Mouse (Mus musculus) embryonic facial prominence, embryonic 10.5 days (tissue): ENCODE measurements around the gene Ifnk. TPM values are rescaled to one million over a fixed set of nuclear protein-coding genes. Genes with fewer than 3 reads are reported as not detected.

Experiments
- DNase-seq: peaks from one replicate; pipeline ENCODE4 v3.0.0-alpha.2; 2017; ENCODE audit warnings: low spot score
- H3K27ac ChIP-seq: fragments of 300-500 bp; sonication (generic); replicated peaks from 2 replicates; pipeline ENCODE4 v1.5.1; 2016; ENCODE audit warnings: mild to moderate bottlenecking
- H3K27me3 ChIP-seq: fragments of 300-500 bp; sonication (generic); replicated peaks from 2 replicates; pipeline ENCODE4 v1.6.1; 2016; ENCODE audit warnings: low read depth, mild to moderate bottlenecking; ENCODE audit not compliant: poor library complexity, severe bottlenecking
- H3K36me3 ChIP-seq: fragments of 300-500 bp; sonication (generic); replicated peaks from 2 replicates; pipeline ENCODE4 v1.6.1; 2016; ENCODE audit warnings: mild to moderate bottlenecking, moderate library complexity
- H3K4me1 ChIP-seq: fragments of 300-500 bp; sonication (generic); 2 replicates; pipeline ENCODE4 v1.6.1; 2016
- H3K4me3 ChIP-seq: fragments of 300-500 bp; sonication (generic); 2 replicates; pipeline ENCODE4 v1.5.1; 2016; ENCODE audit warnings: mild to moderate bottlenecking, moderate library complexity
- H3K9me3 ChIP-seq: fragments of 300-500 bp; sonication (generic); 2 replicates; pipeline ENCODE4 v1.6.1; 2016; ENCODE audit warnings: mild to moderate bottlenecking
- whole genome bisulfite sequencing: fragments of 180-500 bp; shearing (Covaris S2); methylation state at CpG from one replicate; pipeline ENCODE4 v1.1.7; 2016; 5-methylcytosine and 5-hydroxymethylcytosine counted together
- polyA plus RNA-seq: library from polyadenylated mRNA; unstranded; fragments of >200 nt; fragmentation: Nextera tagmentation; extraction: Ambion mirVana; gene quantifications from 2 replicates; pipeline ENCODE4 v1.2.1, GENCODE M21; 2016

Ifnk gene
- 0.45 TPM in 2 replicates for polyA plus RNA-seq

DNA sequence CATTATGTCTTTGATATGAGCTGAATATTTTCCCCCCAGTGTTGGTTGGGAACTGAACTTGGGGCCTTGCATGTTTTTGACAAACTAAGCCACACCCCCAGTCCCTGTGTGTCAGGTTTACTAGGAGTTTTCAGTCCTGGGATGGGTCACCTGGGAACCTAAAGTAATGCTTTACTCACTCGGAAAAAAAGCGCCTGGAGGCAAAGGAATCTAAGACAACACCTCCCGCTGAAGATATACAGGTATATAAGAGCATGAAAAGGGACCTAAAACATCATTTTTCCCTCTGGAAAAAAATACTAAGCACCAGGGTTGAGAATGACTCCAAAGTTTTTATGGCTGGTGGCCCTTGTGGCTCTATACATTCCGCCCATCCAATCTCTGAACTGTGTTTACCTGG is at the start of gene Ifnk:
Ifnk (plus strand) TSS at position 301 of the 400 bp plus-strand sequence.
- 0 out of 2 replicates have a peak, but pooled peaks cover 3% of the 10 kb centered on the region for H3K27me3 ChIP-seq
- H3K36me3 ChIP-seq, result no peaks in the 10 kb centered on the region
- no peak within 1 kb of the TSS for H3K27ac ChIP-seq
- H3K9me3 ChIP-seq, result no peaks in the 10 kb centered on the region
- H3K4me3 ChIP-seq, result no peak within 1 kb of the TSS
- DNase-seq, result no peak
- WGBS, result 78% methylated on average over 4 of the region's 4 CpGs
- peaks cover 19% of the 10 kb centered on the region for H3K4me1 ChIP-seq

DNA sequence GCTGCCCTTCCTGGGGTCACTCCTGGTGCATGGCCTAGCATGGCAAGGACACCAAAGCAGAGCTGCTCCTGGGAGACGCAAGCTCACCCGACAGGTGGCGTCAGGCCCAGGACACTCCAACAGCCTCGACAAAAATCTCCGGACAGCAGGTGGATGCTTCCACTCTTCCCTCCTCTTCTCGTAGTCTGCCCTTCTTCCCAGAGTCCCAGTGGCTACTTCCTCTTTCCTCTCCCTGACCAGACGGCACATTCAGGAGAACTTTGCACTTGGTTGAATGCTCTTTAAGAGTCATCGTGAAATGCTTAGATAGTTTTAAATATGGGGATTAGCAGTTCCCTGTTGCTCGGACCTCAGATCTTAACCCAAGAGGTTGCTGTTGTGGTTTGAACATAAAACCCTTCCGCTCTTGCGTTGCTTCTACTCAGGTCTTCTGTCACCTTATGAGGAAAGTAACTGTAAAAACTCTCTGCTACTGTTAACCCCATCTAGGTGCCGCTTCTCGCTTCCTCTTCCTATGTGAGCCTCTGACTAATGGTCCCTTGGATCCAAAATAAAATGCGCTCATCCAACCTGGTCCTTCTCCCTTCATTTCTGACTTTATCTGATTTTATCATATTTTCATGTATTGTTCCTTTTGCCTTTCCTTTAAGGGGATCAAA is 46.6 kb upstream of the Ifnk start:
- H3K27ac ChIP-seq, result no peak overlapping the region
- no peak overlapping the region for H3K4me3 ChIP-seq
- 78% methylated on average over 14 of the region's 14 CpGs for WGBS

DNA sequence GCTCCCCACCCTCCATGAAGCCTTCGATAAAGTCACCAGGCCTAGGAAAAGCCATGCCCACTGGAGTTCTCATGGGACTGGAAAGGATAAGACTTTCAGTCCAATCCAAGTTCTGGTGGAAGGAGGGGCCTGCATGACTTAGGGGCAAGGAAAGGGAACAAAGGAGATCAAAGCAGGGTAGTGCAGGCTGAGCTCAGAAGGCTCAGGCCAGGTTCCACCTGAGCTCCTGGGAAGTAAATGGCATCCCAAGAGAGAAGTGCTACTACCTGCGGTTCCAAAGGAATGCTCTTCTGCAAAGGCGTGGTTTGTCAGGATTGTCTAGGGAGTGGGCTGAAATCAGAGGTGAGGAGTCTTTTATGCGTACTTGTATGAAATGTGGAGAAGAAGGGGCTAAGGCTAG is 39.4 kb upstream of the Ifnk start:
- 82% methylated on average over 4 of the region's 4 CpGs for WGBS
- DNase-seq, result no peak
- Histone ChIP-seq H3K27me3 (no peaks in the 10 kb centered on the region), H3K4me1 (peaks cover 13% of the 10 kb centered on the region), H3K4me3 (no peak overlapping the region), H3K27ac (no peak overlapping the region), H3K9me3 (no peaks in the 10 kb centered on the region), H3K36me3 (no peaks in the 10 kb centered on the region)

More for the DNA sequence above, 46.6 kb upstream of the Ifnk start:
- no peak for DNase-seq
- no peaks in the 10 kb centered on the region for H3K36me3 ChIP-seq
- peaks cover 7% of the 10 kb centered on the region; the same call in 1 of the 2 replicates for H3K27me3 ChIP-seq
- peaks cover 11% of the 10 kb centered on the region for H3K4me1 ChIP-seq
- H3K9me3 ChIP-seq, result no peaks in the 10 kb centered on the region

DNA sequence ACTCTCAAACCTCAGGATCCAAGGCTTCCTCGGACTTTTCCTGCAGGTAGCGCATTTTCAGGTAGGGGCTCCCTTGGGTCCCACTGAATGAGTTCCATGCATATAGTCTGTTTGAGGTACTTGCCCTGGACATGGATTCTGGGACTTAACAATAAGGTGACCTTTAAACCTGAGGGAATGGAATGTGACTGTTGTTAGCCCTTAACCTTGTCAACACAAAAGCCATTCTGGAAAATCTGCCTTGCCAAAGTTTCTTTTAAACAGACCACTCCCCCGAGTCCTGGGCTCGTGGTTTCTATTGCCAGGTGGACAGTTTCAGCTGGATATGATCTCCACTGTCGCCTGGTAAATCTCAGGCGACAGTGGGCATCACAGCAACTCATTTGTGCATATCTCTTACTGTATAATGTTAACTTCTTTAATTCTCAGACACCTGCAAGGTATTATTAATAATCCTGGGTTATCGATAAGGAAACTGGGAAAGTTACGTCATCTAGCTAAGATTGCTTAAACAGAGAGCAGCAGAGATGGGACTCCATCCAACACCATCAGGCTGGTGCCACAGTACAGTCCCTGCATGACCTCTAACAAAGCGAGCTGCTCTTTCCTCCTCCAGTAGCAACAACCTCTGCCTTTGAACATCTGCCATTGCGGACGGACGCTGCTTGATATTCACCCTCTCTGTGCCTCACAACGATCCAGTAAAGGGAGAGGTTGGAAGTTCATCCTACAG is 38.2 kb upstream of the Ifnk start:
- peaks cover 13% of the 10 kb centered on the region for H3K4me1 ChIP-seq
- no peak overlapping the region for H3K27ac ChIP-seq
- no peak overlapping the region for H3K4me3 ChIP-seq
- H3K9me3 ChIP-seq, result no peaks in the 10 kb centered on the region
- 80% methylated on average over 13 of the region's 13 CpGs for WGBS
- H3K27me3 ChIP-seq, result no peaks in the 10 kb centered on the region
- no peak for DNase-seq
- no peaks in the 10 kb centered on the region for H3K36me3 ChIP-seq

DNA sequence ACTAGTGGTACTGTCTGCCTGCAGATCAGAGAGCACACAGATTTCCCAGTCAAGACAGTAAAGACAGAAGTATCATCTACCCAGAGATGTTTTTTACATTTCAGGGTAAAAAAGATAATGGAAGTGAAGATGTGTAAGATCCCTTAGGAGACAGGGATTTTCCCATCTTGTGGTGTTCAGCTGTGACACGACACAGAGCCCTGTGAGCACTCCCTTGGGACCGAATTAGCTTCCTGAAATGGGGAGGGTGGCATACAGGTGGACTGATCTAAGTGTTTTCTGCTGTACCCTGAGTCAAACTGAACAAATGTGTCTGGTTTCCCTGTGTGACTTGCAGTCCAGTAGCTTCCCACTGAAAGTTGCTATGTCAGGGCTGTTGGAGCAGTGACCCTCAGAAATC is 36.9 kb upstream of the Ifnk start:
- H3K36me3 ChIP-seq, result no peaks in the 10 kb centered on the region
- peaks cover 19% of the 10 kb centered on the region for H3K4me1 ChIP-seq
- 82% methylated on average over 2 of the region's 2 CpGs for WGBS
- no peaks in the 10 kb centered on the region for H3K27me3 ChIP-seq
- H3K9me3 ChIP-seq, result no peaks in the 10 kb centered on the region
- no peak overlapping the region for H3K4me3 ChIP-seq
- DNase-seq, result no peak
- no peak overlapping the region for H3K27ac ChIP-seq

DNA sequence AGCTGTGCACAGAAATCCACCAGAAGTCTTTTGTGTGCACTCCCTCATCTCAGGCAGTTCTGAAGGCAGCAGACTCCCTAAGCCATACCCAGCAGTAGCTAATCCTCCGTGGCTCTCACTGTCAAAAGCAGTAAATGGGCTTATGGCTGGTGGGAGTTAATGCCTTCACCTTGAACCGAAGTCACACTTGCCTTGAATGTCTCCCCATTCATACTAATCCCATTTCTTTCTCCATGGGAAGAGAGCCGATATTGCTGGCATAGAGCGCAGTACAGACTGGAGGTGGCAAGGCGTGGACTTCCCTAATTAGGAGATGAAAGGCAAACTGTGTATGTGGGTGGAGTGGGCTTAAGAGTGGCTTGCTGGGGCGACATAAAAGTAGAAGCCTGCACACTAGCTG is 35.9 kb upstream of the Ifnk start:
- H3K27ac ChIP-seq, result no peak overlapping the region
- no peaks in the 10 kb centered on the region for H3K9me3 ChIP-seq
- no peaks in the 10 kb centered on the region for H3K27me3 ChIP-seq
- WGBS, result 59% methylated on average over 6 of the region's 6 CpGs
- no peaks in the 10 kb centered on the region for H3K36me3 ChIP-seq
- no peak overlapping the region for H3K4me3 ChIP-seq
- peaks cover 21% of the 10 kb centered on the region for H3K4me1 ChIP-seq
- DNase-seq, result no peak

DNA sequence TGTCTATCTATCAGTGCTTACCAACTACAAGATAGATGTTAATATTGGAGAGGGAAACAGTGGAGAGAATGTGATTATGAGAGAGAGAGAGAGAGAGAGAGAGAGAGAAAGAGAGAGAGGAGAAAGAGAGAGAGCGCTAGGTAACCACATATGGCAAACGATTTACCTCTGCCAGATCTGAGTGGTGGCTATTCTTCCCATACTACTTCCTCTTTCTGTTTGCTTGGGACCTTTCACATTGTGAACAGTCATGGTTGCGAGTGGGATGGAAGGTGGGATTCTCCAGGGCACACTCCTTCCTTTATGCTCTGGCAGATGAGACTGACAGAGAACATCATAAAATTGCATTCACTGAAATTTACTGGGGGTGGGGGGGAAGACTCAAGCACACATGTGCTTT is 34.7 kb upstream of the Ifnk start:
- H3K4me3 ChIP-seq, result no peak overlapping the region
- no peak for DNase-seq
- peaks cover 33% of the 10 kb centered on the region for H3K4me1 ChIP-seq
- H3K36me3 ChIP-seq, result no peaks in the 10 kb centered on the region
- no peak overlapping the region for H3K27ac ChIP-seq
- 0 out of 2 replicates have a peak, but pooled peaks cover under 1% of the 10 kb centered on the region for H3K27me3 ChIP-seq
- 86% methylated on average over 3 of the region's 3 CpGs for WGBS
- no peaks in the 10 kb centered on the region for H3K9me3 ChIP-seq

DNA sequence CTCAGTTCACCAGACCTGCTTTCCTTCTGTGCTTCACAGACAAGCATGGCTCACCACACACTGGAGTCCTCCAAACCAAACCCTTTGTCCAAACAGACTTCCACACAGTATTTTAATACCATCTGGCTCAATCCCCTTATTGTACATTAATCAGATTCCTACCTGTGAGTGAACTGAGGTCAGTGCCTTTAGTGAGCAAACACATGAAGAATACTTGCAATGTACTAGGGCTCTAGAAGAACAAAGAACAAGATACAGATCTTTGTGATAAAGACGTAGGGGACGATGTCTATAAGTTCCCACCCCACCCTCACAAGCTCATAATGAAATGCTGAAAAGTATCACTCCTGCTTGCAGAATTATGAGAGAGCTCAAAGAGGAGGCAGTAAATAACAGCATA is 33.0 kb upstream of the Ifnk start:
- Histone ChIP-seq H3K4me3 (no peak overlapping the region), H3K27ac (no peak overlapping the region), H3K27me3 (0 out of 2 replicates have a peak, but pooled peaks cover 5% of the 10 kb centered on the region), H3K4me1 (peaks cover 39% of the 10 kb centered on the region), H3K9me3 (no peaks in the 10 kb centered on the region), H3K36me3 (no peaks in the 10 kb centered on the region)
- WGBS, result 88% methylated on average over 2 of the region's 2 CpGs
- no peak for DNase-seq

DNA sequence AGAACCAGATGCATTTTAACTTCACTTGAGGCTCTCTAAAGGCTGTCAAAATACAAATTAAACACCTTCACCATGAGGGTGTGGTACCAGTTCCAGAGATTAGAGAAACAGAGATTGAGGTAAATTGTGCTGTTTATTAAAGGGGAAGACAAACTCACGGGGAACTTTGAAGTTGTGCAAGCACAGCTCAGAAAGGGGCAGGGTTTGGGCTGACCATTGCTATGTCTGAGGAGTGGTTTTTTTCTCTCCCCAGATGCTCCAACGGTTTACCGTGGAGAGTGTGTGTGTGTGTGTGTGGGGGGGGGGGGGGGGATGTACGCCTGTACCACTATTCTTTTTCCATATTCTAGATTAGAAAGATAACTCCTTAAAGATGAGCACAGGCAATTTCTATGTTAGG is 31.7 kb upstream of the Ifnk start:
- H3K4me1 ChIP-seq, result peaks cover 43% of the 10 kb centered on the region
- no peak overlapping the region for H3K4me3 ChIP-seq
- 66% methylated on average over 4 of the region's 4 CpGs for WGBS
- H3K27me3 ChIP-seq, result 0 out of 2 replicates have a peak, but pooled peaks cover 5% of the 10 kb centered on the region
- no peaks in the 10 kb centered on the region for H3K9me3 ChIP-seq
- DNase-seq, result no peak
- H3K36me3 ChIP-seq, result no peaks in the 10 kb centered on the region
- no peak overlapping the region for H3K27ac ChIP-seq

DNA sequence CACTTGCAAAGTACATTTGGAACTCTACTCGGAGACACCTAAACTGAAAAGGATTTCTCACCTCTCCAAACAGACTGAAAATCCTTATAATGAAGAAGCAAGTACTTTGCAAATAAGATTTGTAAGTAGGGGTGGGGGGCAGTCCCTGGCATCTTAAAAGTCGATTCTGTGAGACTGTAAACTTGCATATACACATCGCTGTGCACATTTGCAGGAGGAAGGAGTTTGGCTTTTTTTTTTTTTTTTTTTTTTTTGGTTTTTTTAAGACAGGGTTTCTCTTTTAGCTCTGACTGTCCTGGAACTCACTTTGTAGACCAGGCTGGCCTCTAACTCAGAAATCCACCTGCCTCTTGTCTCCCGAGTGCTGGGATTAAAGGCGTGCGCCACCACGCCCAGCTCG is 31.3 kb upstream of the Ifnk start:
- no peak for DNase-seq
- Histone ChIP-seq H3K27ac (no peak overlapping the region), H3K27me3 (0 out of 2 replicates have a peak, but pooled peaks cover 5% of the 10 kb centered on the region), H3K9me3 (no peaks in the 10 kb centered on the region), H3K36me3 (no peaks in the 10 kb centered on the region), H3K4me1 (peaks cover 47% of the 10 kb centered on the region), H3K4me3 (no peak overlapping the region)
- 80% methylated on average over 8 of the region's 8 CpGs for WGBS

DNA sequence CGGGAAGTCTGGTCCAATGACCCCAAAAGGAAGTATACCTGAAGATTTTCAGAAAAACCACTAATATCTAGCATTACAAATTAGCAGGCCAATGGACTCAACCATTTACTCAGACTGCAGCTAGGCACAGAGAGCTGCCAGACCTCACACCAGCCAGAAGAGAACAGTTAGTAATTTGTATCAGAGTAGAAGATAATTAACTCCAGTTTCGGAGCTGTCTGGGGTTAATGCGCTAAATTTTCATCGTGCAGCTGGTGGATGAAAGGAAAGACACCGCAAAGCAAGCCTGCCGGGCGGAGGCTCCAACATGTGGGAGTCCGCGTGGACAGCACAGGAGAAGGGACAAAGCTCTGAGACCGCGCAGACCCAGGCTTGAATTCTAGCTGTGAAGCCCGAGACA is 30.8 kb upstream of the Ifnk start:
- Histone ChIP-seq H3K36me3 (no peaks in the 10 kb centered on the region), H3K9me3 (no peaks in the 10 kb centered on the region), H3K4me3 (no peak overlapping the region; the same call in 1 of the 2 replicates), H3K4me1 (peaks cover 52% of the 10 kb centered on the region), H3K27me3 (0 out of 2 replicates have a peak, but pooled peaks cover 5% of the 10 kb centered on the region), H3K27ac (peak overlapping the region; percentile 30; the same call in 1 of the 2 replicates)
- WGBS, result 40% methylated on average over 12 of the region's 12 CpGs
- DNase-seq, result peak; percentile 54

DNA sequence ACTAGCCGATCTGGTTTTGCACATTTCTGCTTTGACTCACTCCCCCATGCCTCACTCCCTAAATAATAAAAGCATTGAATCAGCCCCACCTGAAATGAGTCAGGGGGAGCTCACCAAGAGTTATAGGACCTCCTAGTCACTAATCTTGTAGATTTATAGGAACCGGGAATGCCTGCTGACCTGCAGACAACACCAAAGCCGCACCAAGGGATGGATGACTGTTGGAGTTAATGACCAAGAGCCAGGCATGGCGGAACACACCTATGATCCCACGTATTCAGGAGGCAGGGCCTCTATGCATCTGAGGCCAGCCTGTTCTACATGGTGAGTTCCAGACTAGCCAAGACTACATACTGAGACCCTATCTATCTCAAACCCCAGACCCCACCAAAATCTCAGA is 28.8 kb upstream of the Ifnk start:
- DNase-seq, result no peak
- Histone ChIP-seq H3K9me3 (no peaks in the 10 kb centered on the region), H3K4me1 (peaks cover 60% of the 10 kb centered on the region), H3K36me3 (no peaks in the 10 kb centered on the region), H3K27ac (no peak overlapping the region), H3K4me3 (no peak overlapping the region), H3K27me3 (0 out of 2 replicates have a peak, but pooled peaks cover 5% of the 10 kb centered on the region)
- 73% methylated on average over 5 of the region's 5 CpGs for WGBS

DNA sequence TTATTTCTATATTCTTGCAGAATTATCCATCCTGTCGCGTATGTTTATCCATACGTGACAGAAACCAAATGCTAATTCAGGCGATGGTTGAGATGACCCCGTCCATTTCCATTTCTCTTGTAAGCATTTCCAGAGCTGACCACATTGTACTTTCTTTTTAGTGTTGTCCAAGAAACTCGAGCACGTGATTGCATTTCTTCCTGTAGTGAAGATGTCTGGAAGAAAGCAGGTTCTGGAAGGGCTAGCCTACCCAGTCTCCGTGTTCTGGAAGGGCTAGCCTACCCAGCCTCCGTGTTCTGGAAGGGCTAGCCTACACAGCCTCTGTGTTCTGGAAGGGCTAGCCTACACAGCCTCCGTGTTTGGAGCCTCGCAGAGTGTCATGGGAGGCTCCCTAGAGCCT is 27.8 kb upstream of the Ifnk start:
- 0 out of 2 replicates have a peak, but pooled peaks cover 5% of the 10 kb centered on the region for H3K27me3 ChIP-seq
- 86% methylated on average over 11 of the region's 11 CpGs for WGBS
- no peak overlapping the region for H3K27ac ChIP-seq
- H3K9me3 ChIP-seq, result no peaks in the 10 kb centered on the region
- no peak overlapping the region for H3K4me3 ChIP-seq
- no peaks in the 10 kb centered on the region for H3K36me3 ChIP-seq
- peaks cover 63% of the 10 kb centered on the region for H3K4me1 ChIP-seq
- DNase-seq, result no peak
